Mouse (Mus musculus): Measurements from ENCODE around the gene Orc2.

DNA sequence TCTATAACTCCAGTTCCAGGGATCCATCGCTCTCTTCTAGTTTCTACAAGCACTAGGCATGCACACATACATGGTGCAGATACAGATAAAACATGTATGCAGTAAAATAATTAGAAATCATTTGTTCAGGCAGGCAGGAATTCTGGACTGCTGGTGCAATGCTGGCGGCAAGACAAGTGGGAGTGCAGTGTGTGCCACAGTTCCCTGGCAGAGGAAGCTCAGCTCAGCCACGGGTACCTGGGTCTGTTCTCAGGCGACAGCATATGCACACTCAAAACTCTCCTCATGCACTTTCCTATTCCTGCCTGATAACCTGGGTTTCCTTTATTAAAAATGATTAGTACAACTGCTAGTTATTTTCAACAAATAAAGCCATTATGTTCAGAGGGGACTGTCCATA is 39.9 kb downstream of the Orc2 start:
- no peak for TF ChIP-seq CTCF (IDR thresholded peaks at IDR 0.05; ENCODE audit: borderline replicate concordance, insufficient read depth, low read length)
- TF ChIP-seq POLR2A (IDR thresholded peaks at IDR 0.05; ENCODE audit: low read depth, low read length): no peak
